Mouse (Mus musculus): ENCODE results near the gene Lipe. TPM values are rescaled to one million over a fixed set of nuclear protein-coding genes. Genes with fewer than 3 reads are reported as not detected.
A peak's percentile ranks its signal among the peaks of the same experiment; 100 is the strongest.

Gene Lipe
- total and polyA plus RNA-seq, 3 experiments: 4.5 to 15.4 TPM; not detected in 1

DNA sequence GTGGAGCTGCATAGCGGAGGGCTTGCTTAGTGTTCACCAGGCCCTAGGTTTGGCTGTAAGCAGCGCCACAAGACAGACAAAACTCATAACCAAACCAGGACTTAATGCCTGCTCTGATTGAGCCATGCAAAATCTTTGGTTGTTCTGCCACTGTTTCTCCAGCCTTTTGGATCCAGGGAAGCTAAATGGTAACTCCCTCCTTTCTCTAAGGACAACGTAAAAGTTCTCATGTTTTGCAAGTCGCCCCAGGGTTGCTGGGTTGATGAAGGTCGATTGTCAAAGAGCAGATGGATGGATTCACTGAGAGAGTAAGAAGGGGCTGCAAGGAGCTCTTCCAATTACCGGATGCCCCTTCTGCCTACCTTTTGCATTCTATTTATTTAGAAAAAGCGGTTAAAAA is 3.8 kb downstream of the Lipe start:
- Histone ChIP-seq H3K4me3 (ENCODE audit: control insufficient read depth in 1 of 2, insufficient read depth in 1 of 2, low read depth in 2 of 2, low read length in 2 of 2) (peak overlapping the region; percentile 63 to 93), H3K36me3 (ENCODE audit: control insufficient read depth in 1 of 2, insufficient read depth in 2 of 2, low read length in 2 of 2) (peaks cover 0 to 11% of the 10 kb centered on the region in 2 experiments; a peak in 2 of 4 replicates), H3K79me2 (ENCODE audit: control insufficient read depth, insufficient read depth, low read length, poor library complexity) (no peaks in the 10 kb centered on the region; the same call in 1 of the 2 replicates), H3K9me3 (replicated peaks; ENCODE audit: insufficient read depth, low read length) (no peaks in the 10 kb centered on the region), H3K4me1 (ENCODE audit: control insufficient read depth in 1 of 2, insufficient read depth in 2 of 2, low read length in 2 of 2) (peaks cover 5 to 17% of the 10 kb centered on the region in 2 experiments; a peak in 3 of 4 replicates), H3K9ac (ENCODE audit: control insufficient read depth, low read depth, low read length, poor library complexity, severe bottlenecking) (peak overlapping the region; percentile 69), H3K27me3 (ENCODE audit: control insufficient read depth in 1 of 2, insufficient read depth in 2 of 2, low read length in 2 of 2) (no peaks in the 10 kb centered on the region), H3K27ac (ENCODE audit: control insufficient read depth, low read depth, low read length) (peak overlapping the region; percentile 32; the same call in 1 of the 2 replicates)
- DNase-seq (ENCODE audit: low read depth, low spot score): peak; percentile 44
- TF ChIP-seq POLR2AphosphoS5 (IDR thresholded peaks at IDR 0.05; ENCODE audit: borderline replicate concordance, low read depth, low read length): no peak
- TF ChIP-seq ZNF384 (IDR thresholded peaks at IDR 0.05; ENCODE audit: low read depth, low read length): no peak
- TF ChIP-seq CHD1 (IDR thresholded peaks at IDR 0.05; ENCODE audit: low read depth, low read length): no peak
- TF ChIP-seq ZMIZ1 (IDR thresholded peaks at IDR 0.05; ENCODE audit: low read depth, low read length): no peak
- TF ChIP-seq NELFE (IDR thresholded peaks at IDR 0.05; ENCODE audit: low read depth, low read length): no peak
- 0 out of 2 replicates have a peak, but pooled peaks have one; percentile 8 for TF ChIP-seq TBP (IDR thresholded peaks at IDR 0.05; ENCODE audit: low read depth, low read length)
- no peak for TF ChIP-seq ZC3H11A (IDR thresholded peaks at IDR 0.05; ENCODE audit: low read depth, low read length)

DNA sequence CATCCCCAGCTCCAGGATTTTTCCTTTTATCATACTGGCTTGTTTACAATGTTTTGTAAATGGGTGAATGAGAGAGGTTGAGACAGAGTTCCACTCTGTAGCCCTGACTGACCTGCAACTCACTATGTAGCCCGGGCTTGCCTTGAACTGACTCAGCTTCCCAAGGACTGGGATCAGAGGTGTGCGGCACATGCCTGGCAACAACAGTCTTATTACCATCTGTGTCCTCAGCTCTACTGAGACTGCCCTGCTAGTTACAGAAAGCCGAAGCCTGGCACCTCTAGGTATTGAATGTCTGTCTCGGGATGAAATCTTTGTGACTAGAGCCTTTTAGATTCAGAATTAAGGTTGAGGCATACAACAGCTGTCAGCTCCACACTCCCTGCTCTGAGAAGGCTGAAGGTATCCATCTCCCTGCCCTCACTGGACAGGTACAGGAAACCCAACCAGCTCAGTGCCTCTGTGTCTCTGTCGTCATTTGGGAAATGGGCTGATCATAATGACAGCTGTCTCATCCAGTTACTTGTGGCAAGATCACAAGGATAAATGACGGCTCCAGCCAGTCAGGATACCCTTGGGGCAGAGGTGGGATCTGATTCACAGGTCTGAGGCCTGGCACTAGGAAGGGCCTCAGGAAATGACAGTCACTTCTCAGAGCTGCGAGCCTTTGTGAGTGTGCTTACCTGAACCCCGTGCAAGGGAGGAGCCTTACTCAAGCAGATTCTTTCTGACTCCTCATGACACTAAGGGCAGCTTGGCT is 4.9 kb downstream of the Lipe start:
- H3K79me2 ChIP-seq (ENCODE audit: control insufficient read depth, insufficient read depth, low read length, poor library complexity): no peaks in the 10 kb centered on the region; the same call in 1 of the 2 replicates
- TF ChIP-seq NELFE (IDR thresholded peaks at IDR 0.05; ENCODE audit: low read depth, low read length): no peak
- TF ChIP-seq ZC3H11A (IDR thresholded peaks at IDR 0.05; ENCODE audit: low read depth, low read length): no peak
- TF ChIP-seq CTCF (IDR thresholded peaks at IDR 0.05 in 2 of 3, conservative IDR thresholded peaks at IDR 0.05 in 1 of 3; ENCODE audit: control insufficient read depth in 1 of 3, insufficient read depth in 1 of 3, low read depth in 2 of 3, low read length in 3 of 3, poor library complexity in 1 of 3, severe bottlenecking in 1 of 3): no peak
- TF ChIP-seq TAL1 (IDR thresholded peaks at IDR 0.05; ENCODE audit: low read length): no peak
- no peak for TF ChIP-seq GABPA (IDR thresholded peaks at IDR 0.05; ENCODE audit: low read depth, low read length)
- peaks cover 0 to 14% of the 10 kb centered on the region in 2 experiments; a peak in 2 of 4 replicates for H3K36me3 ChIP-seq (ENCODE audit: control insufficient read depth in 1 of 2, insufficient read depth in 2 of 2, low read length in 2 of 2)
- no peak overlapping the region for H3K9ac ChIP-seq (ENCODE audit: control insufficient read depth, low read depth, low read length, poor library complexity, severe bottlenecking)
- no peaks in the 10 kb centered on the region for H3K27me3 ChIP-seq (ENCODE audit: control insufficient read depth in 1 of 2, insufficient read depth in 2 of 2, low read length in 2 of 2)
- H3K27ac ChIP-seq (ENCODE audit: control insufficient read depth, low read depth, low read length): no peak overlapping the region
- no peak overlapping the region for H3K4me3 ChIP-seq (ENCODE audit: control insufficient read depth in 1 of 2, insufficient read depth in 1 of 2, low read depth in 2 of 2, low read length in 2 of 2)
- no peak for DNase-seq (ENCODE audit: low read depth, low spot score)
- H3K4me1 ChIP-seq (ENCODE audit: control insufficient read depth in 1 of 2, insufficient read depth in 2 of 2, low read length in 2 of 2): peaks cover 9 to 20% of the 10 kb centered on the region in 2 experiments; a peak in 3 of 4 replicates
- H3K9me3 ChIP-seq (replicated peaks; ENCODE audit: insufficient read depth, low read length): no peaks in the 10 kb centered on the region

DNA sequence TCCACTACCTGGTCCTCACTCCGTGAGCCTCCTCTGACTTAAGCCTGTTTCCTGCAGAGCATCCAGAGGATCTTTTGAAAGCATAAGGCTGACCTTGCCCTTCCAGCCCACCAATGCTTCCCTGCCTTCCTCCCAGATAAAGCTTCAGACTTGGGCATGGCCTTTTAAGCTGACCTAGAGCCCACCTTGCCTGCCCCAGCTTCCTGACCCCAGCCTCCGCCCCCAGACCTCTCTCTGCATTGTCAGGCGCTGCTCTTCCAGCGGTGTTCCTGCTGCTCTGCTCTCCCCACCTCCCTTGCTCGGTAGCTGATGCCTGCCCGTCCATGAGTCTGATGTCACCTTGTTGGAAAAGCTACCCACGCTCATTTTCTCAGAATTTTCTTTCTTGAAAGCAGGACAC is 5.7 kb downstream of the Lipe start:
- TF ChIP-seq NELFE (IDR thresholded peaks at IDR 0.05; ENCODE audit: low read depth, low read length) (no peak), UBTF (IDR thresholded peaks at IDR 0.05; ENCODE audit: borderline replicate concordance, insufficient read depth, low read depth, low read length) (no peak), TAL1 (IDR thresholded peaks at IDR 0.05; ENCODE audit: low read length) (no peak), CHD1 (IDR thresholded peaks at IDR 0.05; ENCODE audit: low read depth, low read length) (no peak), GATA1 (IDR thresholded peaks at IDR 0.05; ENCODE audit: low read depth, low read length) (no peak), E2F4 (IDR thresholded peaks at IDR 0.05; ENCODE audit: borderline replicate concordance, low read depth, low read length) (no peak), USF2 (IDR thresholded peaks at IDR 0.05; ENCODE audit: borderline replicate concordance in 1 of 2, insufficient read depth in 1 of 2, low read depth in 1 of 2, low read length in 2 of 2) (no peak), ZKSCAN1 (IDR thresholded peaks at IDR 0.05; ENCODE audit: low read depth, low read length) (no peak), RCOR1 (IDR thresholded peaks at IDR 0.05; ENCODE audit: low read depth, low read length) (no peak), JUND (IDR thresholded peaks at IDR 0.05; ENCODE audit: low read depth, low read length) (no peak)
- Histone ChIP-seq H3K27ac (ENCODE audit: control insufficient read depth, low read depth, low read length) (no peak overlapping the region), H3K9me3 (replicated peaks; ENCODE audit: insufficient read depth, low read length) (no peaks in the 10 kb centered on the region), H3K4me3 (ENCODE audit: control insufficient read depth in 1 of 2, insufficient read depth in 1 of 2, low read depth in 2 of 2, low read length in 2 of 2) (no peak overlapping the region), H3K4me1 (ENCODE audit: control insufficient read depth in 1 of 2, insufficient read depth in 2 of 2, low read length in 2 of 2) (peaks cover 9 to 22% of the 10 kb centered on the region in 2 experiments; a peak in 3 of 4 replicates), H3K36me3 (ENCODE audit: control insufficient read depth in 1 of 2, insufficient read depth in 2 of 2, low read length in 2 of 2) (peaks cover 0 to 14% of the 10 kb centered on the region in 2 experiments; a peak in 2 of 4 replicates), H3K9ac (ENCODE audit: control insufficient read depth, low read depth, low read length, poor library complexity, severe bottlenecking) (no peak overlapping the region), H3K27me3 (ENCODE audit: control insufficient read depth in 1 of 2, insufficient read depth in 2 of 2, low read length in 2 of 2) (no peaks in the 10 kb centered on the region), H3K79me2 (ENCODE audit: control insufficient read depth, insufficient read depth, low read length, poor library complexity) (no peaks in the 10 kb centered on the region; the same call in 1 of the 2 replicates)
- no peak for DNase-seq (ENCODE audit: low read depth, low spot score)

All from MEL (cell line).